Mouse (Mus musculus) left cerebral cortex, adult 9 months (tissue): ENCODE measurements at regions not wholly inside any gene's neighbourhood (a gene's known extent, or its start where the extent isn't known, plus 50 kb on each side); places are given as distances from the start of the nearest gene placed in this dataset.
A peak's percentile ranks its signal among the peaks of the same experiment; 100 is the strongest.

Experiments
- DNase-seq, 2 experiments: peaks; one replicate each; pipeline ENCODE4 v3.0.0; 2022; ENCODE audit warnings: low spot score in 2 of 2

- DNase-seq: no peak
Observed at GRCm38 (mm10) chr15:29356395-29356794, 816.0 kb upstream of the Ctnnd2 start.

GRCm38 (mm10) chr15:29399881-29400280 is 772.5 kb upstream of the Ctnnd2 start:
- no peak for DNase-seq

- DNase-seq: no peak
Observed at GRCm38 (mm10) chr15:29433033-29433739, 739.2 kb upstream of the Ctnnd2 start.

- no peak for DNase-seq
Observed at GRCm38 (mm10) chr15:29437699-29438326, 734.6 kb upstream of the Ctnnd2 start.

GRCm38 (mm10) chr15:29447876-29448275 is 724.5 kb upstream of the Ctnnd2 start:
- DNase-seq: peak in 1 of 2 experiments; percentile 7

GRCm38 (mm10) chr15:29485136-29485535 is 687.3 kb upstream of the Ctnnd2 start:
- DNase-seq: no peak

- peak in 1 of 2 experiments; percentile 2 for DNase-seq
Observed at GRCm38 (mm10) chr15:29529974-29530373, 642.4 kb upstream of the Ctnnd2 start.

GRCm38 (mm10) chr15:29568411-29568810 is 604.0 kb upstream of the Ctnnd2 start:
- no peak for DNase-seq
